Mouse (Mus musculus) olfactory bulb, adult 2 months (tissue): ENCODE results near the gene Heg1.

ENCODE experiments used
- CTCF ChIP-seq: fragments of 200-500 bp; IDR thresholded peaks from 2 replicates; pipeline ENCODE4 v1.5.1; 2012; ENCODE audit warnings: low read depth, mild to moderate bottlenecking, low read length, moderate library complexity; ENCODE audit not compliant: insufficient read depth
- POLR2A ChIP-seq: fragments of 200-500 bp; IDR thresholded peaks from 2 replicates; pipeline ENCODE4 v1.6.1; 2012; ENCODE audit warnings: mild to moderate bottlenecking, low read depth, low read length, moderate library complexity; ENCODE audit not compliant: insufficient read depth

DNA sequence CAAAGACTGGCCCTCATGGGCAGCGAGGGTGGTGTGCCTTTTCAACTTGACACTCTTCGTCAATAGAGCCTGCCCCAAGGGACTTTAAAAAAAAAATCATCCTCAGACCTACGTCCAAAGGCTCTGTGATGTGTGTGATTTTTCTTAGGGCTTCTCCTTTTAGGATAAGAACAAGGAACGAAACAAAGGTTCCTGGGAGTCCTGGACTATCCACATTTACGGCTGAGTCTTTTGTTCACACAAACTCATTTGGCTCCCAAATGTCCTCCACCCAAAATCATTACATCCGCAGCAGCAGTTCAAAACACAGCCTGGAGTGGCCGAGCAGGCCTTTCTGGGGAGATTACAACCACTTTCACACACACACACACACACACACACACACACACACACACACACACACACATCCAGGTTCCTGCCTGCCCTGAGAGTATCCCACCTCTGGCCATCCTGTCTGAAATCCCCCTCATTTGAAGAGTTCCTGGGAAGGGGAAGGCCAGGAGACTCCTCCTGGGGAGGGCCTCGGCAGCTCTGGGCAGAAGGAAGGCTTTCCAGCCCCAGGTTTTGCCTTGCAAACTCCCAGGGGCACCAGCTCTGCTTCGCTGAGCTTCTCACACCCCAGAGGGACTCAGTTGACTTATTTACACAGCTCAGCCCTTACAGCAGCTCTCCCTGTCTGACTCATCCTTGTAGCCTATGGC lies 13.6 kb downstream of the Heg1 start:
- TF ChIP-seq CTCF (no peak), POLR2A (no peak)
